Mouse (Mus musculus) ovary, adult 18-20 months (tissue): Measurements from ENCODE around the gene Scfd2.

ENCODE experiments used
- DNase-seq: peaks from one replicate; pipeline ENCODE4 v3.0.0; 2022; ENCODE audit warnings: low spot score, mixed read lengths

Gene Scfd2

GRCm38 (mm10) chr5:74173162-74173844 lies 358.3 kb downstream of the Scfd2 start:
- DNase-seq = no peak

- DNase-seq = no peak
Observed at GRCm38 (mm10) chr5:74172208-74172607, 359.4 kb downstream of the Scfd2 start.

GRCm38 (mm10) chr5:74171768-74172167 lies 359.8 kb downstream of the Scfd2 start:
- DNase-seq = no peak

GRCm38 (mm10) chr5:74168085-74168484 lies 363.5 kb downstream of the Scfd2 start:
- no peak for DNase-seq

GRCm38 (mm10) chr5:74166642-74167041 lies 364.9 kb downstream of the Scfd2 start:
- DNase-seq = no peak

GRCm38 (mm10) chr5:74164547-74164946 lies 367.0 kb downstream of the Scfd2 start:
- DNase-seq = no peak

GRCm38 (mm10) chr5:74163141-74163540 lies 368.4 kb downstream of the Scfd2 start:
- DNase-seq = no peak

GRCm38 (mm10) chr5:74162013-74162412 lies 369.5 kb downstream of the Scfd2 start:
- no peak for DNase-seq

- no peak for DNase-seq
Observed at GRCm38 (mm10) chr5:74161297-74161926, 370.1 kb downstream of the Scfd2 start.

GRCm38 (mm10) chr5:74160349-74160748 lies 371.2 kb downstream of the Scfd2 start:
- no peak for DNase-seq

GRCm38 (mm10) chr5:74159906-74160305 lies 371.7 kb downstream of the Scfd2 start:
- peak; percentile 64 for DNase-seq

- no peak for DNase-seq
Observed at GRCm38 (mm10) chr5:74158929-74159632, 372.5 kb downstream of the Scfd2 start.

GRCm38 (mm10) chr5:74155860-74156351 lies 375.7 kb downstream of the Scfd2 start:
- DNase-seq = no peak
